Mouse (Mus musculus): Measurements from ENCODE around the gene Gm20696.

DNA sequence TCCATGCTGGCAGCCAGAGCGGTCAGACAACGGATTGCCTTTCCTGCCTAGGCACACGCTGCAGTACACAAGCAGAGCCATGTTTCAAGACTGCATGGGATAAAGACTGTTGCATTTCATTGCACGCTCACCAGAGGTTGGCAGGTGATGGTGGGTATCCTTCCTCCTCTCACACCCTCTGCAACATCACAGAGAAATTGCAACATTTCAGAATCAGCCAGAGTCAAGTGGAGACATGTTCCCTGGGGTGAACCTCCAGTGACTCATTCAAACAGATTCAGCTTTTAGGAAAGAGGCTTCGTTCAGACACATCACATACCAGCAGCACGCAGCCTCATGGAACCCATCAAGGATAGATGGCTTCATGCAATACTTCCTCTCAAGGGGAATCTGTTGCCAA lies 274.1 kb downstream of the Gm20696 start:
- TF ChIP-seq CTCF (IDR thresholded peaks at IDR 0.05; ENCODE audit: low read depth): no peak
- TF ChIP-seq EP300 (optimal IDR thresholded peaks at IDR 0.05): no peak
